Mouse (Mus musculus) CH12.LX (cell line): Measurements from ENCODE around the gene Fhit. TPM values are rescaled to one million over a fixed set of nuclear protein-coding genes. Genes with fewer than 3 reads are reported as not detected.

ENCODE experiments used
- DNase-seq: peaks from one replicate; pipeline ENCODE4 v3.0.0-alpha.2; 2013; ENCODE audit errors: extremely low read depth
- H3K27ac ChIP-seq: 2 replicates; pipeline ENCODE4 v1.5.1; 2012; ENCODE audit warnings: low read depth, mild to moderate bottlenecking, control low read depth, moderate library complexity; ENCODE audit not compliant: insufficient read depth
- H3K27me3 ChIP-seq: replicated peaks from 2 replicates; pipeline ENCODE3; 2012; ENCODE audit warnings: inconsistent platforms
- H3K36me3 ChIP-seq, 2 experiments: replicated peaks in 1 of 2; 2 replicates each; pipeline versions ENCODE3 to v1.6.1; 2012; ENCODE audit warnings: inconsistent platforms in 1 of 2, low read length in 1 of 2, mild to moderate bottlenecking in 1 of 2, mixed read lengths in 1 of 2, moderate library complexity in 1 of 2; ENCODE audit not compliant: control insufficient read depth in 1 of 2, insufficient read depth in 1 of 2
- H3K4me1 ChIP-seq, 2 experiments: 2 replicates each; pipeline ENCODE4 v1.6.1; 2012; ENCODE audit warnings: inconsistent platforms in 1 of 2, moderate library complexity in 1 of 2; ENCODE audit not compliant: insufficient read depth in 2 of 2, control insufficient read depth in 1 of 2
- H3K4me2 ChIP-seq: 2 replicates; pipeline ENCODE4 v1.6.1; 2012; ENCODE audit warnings: low read depth, mild to moderate bottlenecking, control low read depth; ENCODE audit not compliant: poor library complexity, insufficient read depth, severe bottlenecking
- H3K4me3 ChIP-seq, 3 experiments: fragments of 150-350 bp in 1 of 3; sonication (generic) in 1 of 3; replicated peaks in 1 of 3; 2 replicates each; pipeline versions ENCODE3 to v1.5.1; 2011 to 2012; ENCODE audit warnings: low read depth in 2 of 3, low read length in 2 of 3, mild to moderate bottlenecking in 2 of 3, moderate library complexity in 2 of 3, control low read depth in 1 of 3, improper control_type of control experiment in 1 of 3, inconsistent platforms in 1 of 3, mixed read lengths in 1 of 3; ENCODE audit not compliant: poor library complexity in 1 of 3
- H3K79me2 ChIP-seq: replicated peaks from 2 replicates; pipeline ENCODE4 v1.6.1; 2012; ENCODE audit warnings: mild to moderate bottlenecking, moderate library complexity; ENCODE audit not compliant: control insufficient read depth, poor library complexity, insufficient read depth, severe bottlenecking; ENCODE audit errors: extremely low read depth
- H3K9ac ChIP-seq: 2 replicates; pipeline ENCODE4 v1.6.1; 2012; ENCODE audit warnings: low read depth, mild to moderate bottlenecking, control low read depth, moderate library complexity; ENCODE audit not compliant: insufficient read depth
- H3K9me3 ChIP-seq: replicated peaks from 2 replicates; pipeline ENCODE3; 2012; ENCODE audit warnings: low read length, inconsistent platforms, mixed read lengths
- BHLHE40 ChIP-seq: IDR thresholded peaks from 2 replicates; pipeline ENCODE4 v1.6.1; 2011; ENCODE audit warnings: mild to moderate bottlenecking, low read depth, low read length, improper control_type of control experiment
- CHD2 ChIP-seq: IDR thresholded peaks from 2 replicates; pipeline ENCODE4 v1.6.1; 2011; ENCODE audit warnings: low read length, improper control_type of control experiment
- CTCF ChIP-seq, 2 experiments: IDR thresholded peaks in 1 of 2; conservative IDR thresholded peaks in 1 of 2; 2 replicates each; pipeline ENCODE4 v1.5.1; 2011 to 2012; ENCODE audit warnings: low read depth in 2 of 2, low read length in 2 of 2, improper control_type of control experiment in 1 of 2, inconsistent platforms in 1 of 2, mild to moderate bottlenecking in 1 of 2, moderate library complexity in 1 of 2
- ELF1 ChIP-seq: IDR thresholded peaks from 2 replicates; pipeline ENCODE4 v1.6.1; 2014; ENCODE audit warnings: low read depth, mild to moderate bottlenecking, inconsistent platforms, low read length, improper control_type of control experiment
- IRF4 ChIP-seq: IDR thresholded peaks from 2 replicates; pipeline ENCODE4 v1.6.1; 2014; ENCODE audit warnings: low read depth, mild to moderate bottlenecking, inconsistent platforms, low read length, improper control_type of control experiment
- JUN ChIP-seq: IDR thresholded peaks from 2 replicates; pipeline ENCODE4 v1.6.1; 2011; ENCODE audit warnings: low read depth, mild to moderate bottlenecking, low read length, improper control_type of control experiment, moderate library complexity; ENCODE audit not compliant: insufficient read depth
- JUND ChIP-seq: conservative IDR thresholded peaks from 2 replicates; pipeline ENCODE4 v1.6.1; 2011; ENCODE audit warnings: low read depth, low read length, improper control_type of control experiment
- MAX ChIP-seq: IDR thresholded peaks from 2 replicates; pipeline ENCODE4 v1.6.1; 2011; ENCODE audit warnings: low read length, improper control_type of control experiment
- MEF2A ChIP-seq: IDR thresholded peaks from 2 replicates; pipeline ENCODE4 v1.6.1; 2014; ENCODE audit warnings: low read depth, mild to moderate bottlenecking, inconsistent platforms, low read length, improper control_type of control experiment, borderline replicate concordance
- MXI1 ChIP-seq: IDR thresholded peaks from 2 replicates; pipeline ENCODE4 v1.6.1; 2011; ENCODE audit warnings: mild to moderate bottlenecking, low read depth, low read length, improper control_type of control experiment
- MYC ChIP-seq: IDR thresholded peaks from 2 replicates; pipeline ENCODE4 v1.6.1; 2011; ENCODE audit warnings: low read depth, mild to moderate bottlenecking, improper control_type of control experiment, low read length
- NRF1 ChIP-seq: IDR thresholded peaks from 2 replicates; pipeline ENCODE4 v1.6.1; 2014; ENCODE audit warnings: low read depth, mild to moderate bottlenecking, inconsistent platforms, low read length, improper control_type of control experiment, moderate library complexity
- POLR2A ChIP-seq: IDR thresholded peaks from 2 replicates; pipeline ENCODE4 v1.6.1; 2011; ENCODE audit warnings: low read depth, mild to moderate bottlenecking, improper control_type of control experiment, low read length
- POLR2AphosphoS2 ChIP-seq: IDR thresholded peaks from 2 replicates; pipeline ENCODE4 v1.6.1; 2011; ENCODE audit warnings: low read depth, low read length, improper control_type of control experiment
- SIN3A ChIP-seq: IDR thresholded peaks from 2 replicates; pipeline ENCODE4 v1.6.1; 2012; ENCODE audit warnings: low read length, improper control_type of control experiment, inconsistent platforms
- SMC3 ChIP-seq: IDR thresholded peaks from 2 replicates; pipeline ENCODE4 v1.6.1; 2011; ENCODE audit warnings: low read depth, low read length, improper control_type of control experiment
- TBP ChIP-seq: conservative IDR thresholded peaks from 2 replicates; pipeline ENCODE4 v1.6.1; 2011; ENCODE audit warnings: low read depth, low read length, improper control_type of control experiment
- TCF12 ChIP-seq: IDR thresholded peaks from 2 replicates; pipeline ENCODE4 v1.6.1; 2014; ENCODE audit warnings: low read depth, mild to moderate bottlenecking, inconsistent platforms, low read length, improper control_type of control experiment
- USF1 ChIP-seq: IDR thresholded peaks from 2 replicates; pipeline ENCODE4 v1.6.1; 2014; ENCODE audit warnings: low read depth, mild to moderate bottlenecking, inconsistent platforms, low read length, improper control_type of control experiment
- USF2 ChIP-seq: conservative IDR thresholded peaks from 2 replicates; pipeline ENCODE4 v1.6.1; 2011; ENCODE audit warnings: low read depth, low read length, improper control_type of control experiment
- ZMIZ1 ChIP-seq: IDR thresholded peaks from 2 replicates; pipeline ENCODE4 v1.6.1; 2012; ENCODE audit warnings: low read depth, mild to moderate bottlenecking, inconsistent platforms, low read length, improper control_type of control experiment
- ZNF384 ChIP-seq: IDR thresholded peaks from 2 replicates; pipeline ENCODE4 v1.6.1; 2012; ENCODE audit warnings: low read depth, low read length, improper control_type of control experiment, inconsistent platforms
- dilution Hi-C: fragments of 300-500 bp; cut with MboI; formaldehyde crosslinking; loops from 2 replicates; pipeline ENCODE4 v1.14.3; 2020; ENCODE audit warnings: low sequenced_read_pairs; ENCODE audit not compliant: extremely low pct_unique_long_range_greater_than_20kb, extremely low pct_ligation_motif_present
- in situ Hi-C: fragments of 300-500 bp; cut with MboI; formaldehyde crosslinking; loops from 3 replicates; pipeline ENCODE4 v1.14.3; 2019; ENCODE audit warnings: low sequenced_read_pairs, low pct_ligation_motif_present, low pct_unique_long_range_greater_than_20kb, mixed read lengths
- polyA plus RNA-seq: library from polyadenylated mRNA; unstranded; fragments of >175 nt; gene quantifications from 2 replicates; pipeline ENCODE4 v1.2.1, GENCODE M21; 2012; ENCODE audit warnings: low read depth; ENCODE audit not compliant: insufficient read length
- total RNA-seq, 2 experiments: library from RNA; depleted of rRNA; stranded (reverse); fragments of 300-350 nt in 1 of 2; fragments of >200 nt in 1 of 2; gene quantifications; 2 replicates each; pipeline ENCODE4 v1.2.3; 2012 to 2014

Gene Fhit
- total and polyA plus RNA-seq, 3 experiments: 0.64 to 1.9 (median 0.64) TPM

DNA sequence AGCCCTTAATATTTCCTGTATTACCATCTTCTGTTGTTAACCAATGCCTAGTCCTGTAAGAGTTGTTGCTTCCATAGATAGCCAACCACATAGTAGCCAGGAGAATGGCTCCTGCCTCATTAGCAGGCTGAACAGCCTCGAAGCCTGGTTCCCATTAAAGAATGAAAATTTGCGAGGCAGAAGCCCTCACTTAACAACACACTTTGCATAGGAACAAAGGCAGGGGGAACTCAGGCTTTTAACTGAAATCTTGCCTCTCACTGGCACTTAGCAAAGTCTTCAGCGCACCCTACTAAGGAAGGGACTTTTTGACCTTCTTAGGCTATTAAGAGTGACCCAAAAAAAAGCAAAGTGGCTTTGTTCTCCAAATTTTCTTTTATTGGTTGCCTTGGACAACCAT is 1529.3 kb downstream of the Fhit start:
- Histone ChIP-seq H3K27ac (no peak overlapping the region), H3K9ac (no peak overlapping the region), H3K79me2 (no peaks in the 10 kb centered on the region), H3K36me3 (no peaks in the 10 kb centered on the region), H3K9me3 (no peaks in the 10 kb centered on the region), H3K4me3 (no peak overlapping the region), H3K27me3 (no peaks in the 10 kb centered on the region), H3K4me2 (no peak overlapping the region), H3K4me1 (peaks cover 0 to under 1% of the 10 kb centered on the region in 2 experiments; a peak in 2 of 4 replicates)
- no peak for TF ChIP-seq MYC
- TF ChIP-seq MEF2A: no peak
- no peak for TF ChIP-seq POLR2A
- no peak for TF ChIP-seq CTCF (conservative IDR thresholded peaks at IDR 0.05 in 1 of 2, IDR thresholded peaks at IDR 0.05 in 1 of 2; ENCODE audit: low read depth in 2 of 2, low read length in 2 of 2)
- no peak for TF ChIP-seq BHLHE40
- TF ChIP-seq SMC3: no peak
- TF ChIP-seq CHD2: no peak
- no peak for TF ChIP-seq SIN3A
- TF ChIP-seq USF2: no peak
- TF ChIP-seq JUN: no peak
- TF ChIP-seq ZNF384: no peak
- TF ChIP-seq TCF12: no peak
- TF ChIP-seq USF1: no peak
- no peak for TF ChIP-seq IRF4
- in situ Hi-C loops: no loop called here
- dilution Hi-C loops: no loop called here
- no peak for DNase-seq

GRCm38 (mm10) chr14:9623219-9624043 is 1538.4 kb downstream of the Fhit start:
- no peak overlapping the region for H3K4me3 ChIP-seq
- no peaks in the 10 kb centered on the region for H3K27me3 ChIP-seq
- in situ Hi-C loops (no loop called here), dilution Hi-C loops (no loop called here)
- peaks cover 0 to 18% of the 10 kb centered on the region in 2 experiments; a peak in 2 of 4 replicates for H3K4me1 ChIP-seq
- DNase-seq: no peak
- H3K9me3 ChIP-seq: no peaks in the 10 kb centered on the region
- no peak overlapping the region for H3K27ac ChIP-seq
- no peaks in the 10 kb centered on the region for H3K36me3 ChIP-seq
- H3K79me2 ChIP-seq: no peaks in the 10 kb centered on the region
- H3K4me2 ChIP-seq: no peak overlapping the region
- no peak for TF ChIP-seq JUND
- no peak for TF ChIP-seq TCF12
- no peak for TF ChIP-seq NRF1
- TF ChIP-seq POLR2AphosphoS2: no peak
- no peak for TF ChIP-seq MAX
- no peak for TF ChIP-seq TBP
- no peak for TF ChIP-seq CHD2
- TF ChIP-seq CTCF (conservative IDR thresholded peaks at IDR 0.05 in 1 of 2, IDR thresholded peaks at IDR 0.05 in 1 of 2; ENCODE audit: low read depth in 2 of 2, low read length in 2 of 2): no peak
- no peak for TF ChIP-seq ZMIZ1
- no peak for TF ChIP-seq MXI1
- TF ChIP-seq ELF1: no peak
- TF ChIP-seq SIN3A: no peak
- TF ChIP-seq, all 38 proteins: peak for 0
- H3K9ac ChIP-seq: no peak overlapping the region
